Mouse (Mus musculus): ENCODE measurements around the gene Dst.

The Dst gene

GRCm38 (mm10) chr1:33980420-33980819, 72.4 kb downstream of the Dst start:
- DNase-seq (ENCODE audit: low spot score), result no peak

- no peak for DNase-seq (ENCODE audit: low spot score)
Observed at GRCm38 (mm10) chr1:33989643-33990042, 81.6 kb downstream of the Dst start.

GRCm38 (mm10) chr1:33991067-33991466, 83.0 kb downstream of the Dst start:
- DNase-seq (ENCODE audit: low spot score), result no peak

- no peak for DNase-seq (ENCODE audit: low spot score)
Observed at GRCm38 (mm10) chr1:33992810-33993209, 84.8 kb downstream of the Dst start.

- no peak for DNase-seq (ENCODE audit: low spot score)
Observed at GRCm38 (mm10) chr1:33994201-33994600, 86.2 kb downstream of the Dst start.

GRCm38 (mm10) chr1:33995386-33995785, 87.4 kb downstream of the Dst start:
- DNase-seq (ENCODE audit: low spot score), result no peak

GRCm38 (mm10) chr1:33996105-33996887, 88.3 kb downstream of the Dst start:
- DNase-seq (ENCODE audit: low spot score), result no peak

- DNase-seq (ENCODE audit: low spot score), result no peak
Observed at GRCm38 (mm10) chr1:34002321-34002720, 94.3 kb downstream of the Dst start.

GRCm38 (mm10) chr1:34002970-34003369, 94.9 kb downstream of the Dst start:
- no peak for DNase-seq (ENCODE audit: low spot score)

GRCm38 (mm10) chr1:34005238-34005725, 97.3 kb downstream of the Dst start:
- no peak for DNase-seq (ENCODE audit: low spot score)

GRCm38 (mm10) chr1:34005726-34006638, 98.0 kb downstream of the Dst start:
- DNase-seq (ENCODE audit: low spot score), result peak; percentile 61

- DNase-seq (ENCODE audit: low spot score), result no peak
Observed at GRCm38 (mm10) chr1:34006828-34007361, 98.9 kb downstream of the Dst start.

- no peak for DNase-seq (ENCODE audit: low spot score)
Observed at GRCm38 (mm10) chr1:34007379-34007778, 99.4 kb downstream of the Dst start.

GRCm38 (mm10) chr1:34011051-34011677, 103.1 kb downstream of the Dst start:
- peak; percentile 63 for DNase-seq (ENCODE audit: low spot score)

GRCm38 (mm10) chr1:34011821-34012271, 103.8 kb downstream of the Dst start:
- DNase-seq (ENCODE audit: low spot score), result no peak

- no peak for DNase-seq (ENCODE audit: low spot score)
Observed at GRCm38 (mm10) chr1:34013490-34013889, 105.5 kb downstream of the Dst start.

- no peak for DNase-seq (ENCODE audit: low spot score)
Observed at GRCm38 (mm10) chr1:34016780-34017179, 108.8 kb downstream of the Dst start.

- DNase-seq (ENCODE audit: low spot score), result no peak
Observed at GRCm38 (mm10) chr1:34017323-34017722, 109.3 kb downstream of the Dst start.

GRCm38 (mm10) chr1:34020599-34020998, 112.6 kb downstream of the Dst start:
- no peak for DNase-seq (ENCODE audit: low spot score)

- DNase-seq (ENCODE audit: low spot score), result no peak
Observed at GRCm38 (mm10) chr1:34021574-34021973, 113.5 kb downstream of the Dst start.

GRCm38 (mm10) chr1:34023154-34023553, 115.1 kb downstream of the Dst start:
- no peak for DNase-seq (ENCODE audit: low spot score)

- no peak for DNase-seq (ENCODE audit: low spot score)
Observed at GRCm38 (mm10) chr1:34025879-34026278, 117.9 kb downstream of the Dst start.

Measured in urinary bladder, postnatal 14 days (tissue).